Mouse (Mus musculus) ES-Bruce4 (cell line): ENCODE measurements around the gene Plk1.

Experiments used
- CTCF ChIP-seq: IDR thresholded peaks from one replicate; pipeline ENCODE4 v1.8.1; 2011; ENCODE audit warnings: low read depth, low read length
- EP300 ChIP-seq: IDR thresholded peaks from 2 replicates; pipeline ENCODE4 v1.6.1; 2011; ENCODE audit warnings: low read depth, low read length; ENCODE audit not compliant: insufficient read depth
- POLR2A ChIP-seq: IDR thresholded peaks from one replicate; pipeline ENCODE4 v1.8.1; 2011; ENCODE audit warnings: low read length; ENCODE audit not compliant: insufficient read depth

- TF ChIP-seq CTCF, result no peak
- TF ChIP-seq POLR2A, result no peak
- TF ChIP-seq EP300, result no peak
Observed at GRCm38 (mm10) chr7:122203936-122204335, 44.7 kb downstream of the Plk1 start.
